Mouse (Mus musculus): ENCODE data around the gene Tspan10.
A peak's percentile ranks its signal among the peaks of the same experiment; 100 is the strongest.

The Tspan10 gene

DNA sequence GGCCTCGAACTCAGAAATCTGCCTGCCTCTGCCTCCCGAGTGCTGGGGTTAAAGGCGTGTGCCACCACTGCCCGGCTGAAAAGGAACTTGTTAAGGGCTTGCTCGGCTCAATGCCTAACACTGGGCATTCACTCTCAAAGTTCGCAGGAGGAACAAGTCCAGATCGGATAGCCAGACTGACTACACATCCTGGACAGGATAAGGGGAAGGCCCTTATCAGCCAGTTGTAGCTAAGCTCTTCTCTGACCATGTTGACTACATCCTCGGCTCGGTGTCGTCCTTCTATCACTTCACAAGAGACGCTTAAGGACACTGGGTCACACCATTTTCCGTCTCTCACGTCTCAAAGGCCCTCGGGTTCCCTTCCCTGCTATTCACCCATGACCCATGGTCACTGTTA lies 14.9 kb downstream of the Tspan10 start:
- no peak for DNase-seq

DNA sequence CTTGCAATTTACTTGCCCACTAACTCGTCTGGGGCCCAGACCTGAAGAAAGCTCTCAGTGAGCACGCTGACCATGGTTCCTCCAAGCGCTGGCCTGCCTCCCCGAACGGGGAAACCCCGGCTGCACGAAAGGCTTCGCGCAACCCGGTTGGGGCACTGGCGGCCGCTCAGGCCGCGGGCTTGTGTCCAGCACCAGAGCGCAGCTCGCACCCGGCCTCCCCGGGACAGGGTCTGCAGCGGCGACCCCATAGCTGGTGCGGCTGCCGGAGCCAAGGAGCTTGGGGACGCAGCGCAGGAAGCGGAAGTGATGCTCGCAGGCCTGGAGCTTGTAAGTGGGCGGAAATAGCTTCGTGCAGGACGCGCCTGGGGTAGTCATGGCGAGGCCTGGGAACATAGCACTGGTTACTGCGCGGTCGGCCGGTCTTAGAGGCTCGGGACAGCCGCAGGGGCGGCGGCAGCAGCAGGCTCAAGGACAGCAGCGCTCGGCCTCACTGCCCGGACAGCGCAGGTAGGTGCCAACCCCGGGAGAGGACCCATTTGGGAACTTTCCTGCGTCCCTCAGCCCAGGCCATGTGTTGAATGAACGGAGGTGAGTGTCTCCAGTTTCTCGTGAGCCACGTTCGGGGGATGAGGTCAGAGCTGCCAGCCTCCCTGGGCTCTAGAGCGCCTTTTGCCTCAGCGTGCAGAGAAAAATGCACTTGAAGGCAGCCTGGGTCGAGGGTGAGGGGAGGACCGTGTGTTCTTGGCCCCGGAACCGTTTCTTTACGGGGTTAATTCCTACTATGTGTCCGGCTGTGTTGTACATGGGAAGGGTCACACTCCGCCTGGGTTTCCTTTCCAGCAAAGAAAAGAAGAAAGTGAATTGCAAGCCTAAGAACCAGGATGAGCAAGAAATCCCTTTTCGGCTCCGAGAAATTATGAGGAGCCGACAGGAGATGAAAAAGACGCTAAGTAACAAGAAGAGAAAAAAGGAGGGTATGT lies 15.6 kb downstream of the Tspan10 start, which contains the start of the genes Oxld1 and Ccdc137:
Oxld1 (minus strand) TSS at position 297 of the 980 bp plus-strand sequence.
Ccdc137 (plus strand) TSS at position 344 of the 980 bp plus-strand sequence.
- DNase-seq: peak; percentile 85

DNA sequence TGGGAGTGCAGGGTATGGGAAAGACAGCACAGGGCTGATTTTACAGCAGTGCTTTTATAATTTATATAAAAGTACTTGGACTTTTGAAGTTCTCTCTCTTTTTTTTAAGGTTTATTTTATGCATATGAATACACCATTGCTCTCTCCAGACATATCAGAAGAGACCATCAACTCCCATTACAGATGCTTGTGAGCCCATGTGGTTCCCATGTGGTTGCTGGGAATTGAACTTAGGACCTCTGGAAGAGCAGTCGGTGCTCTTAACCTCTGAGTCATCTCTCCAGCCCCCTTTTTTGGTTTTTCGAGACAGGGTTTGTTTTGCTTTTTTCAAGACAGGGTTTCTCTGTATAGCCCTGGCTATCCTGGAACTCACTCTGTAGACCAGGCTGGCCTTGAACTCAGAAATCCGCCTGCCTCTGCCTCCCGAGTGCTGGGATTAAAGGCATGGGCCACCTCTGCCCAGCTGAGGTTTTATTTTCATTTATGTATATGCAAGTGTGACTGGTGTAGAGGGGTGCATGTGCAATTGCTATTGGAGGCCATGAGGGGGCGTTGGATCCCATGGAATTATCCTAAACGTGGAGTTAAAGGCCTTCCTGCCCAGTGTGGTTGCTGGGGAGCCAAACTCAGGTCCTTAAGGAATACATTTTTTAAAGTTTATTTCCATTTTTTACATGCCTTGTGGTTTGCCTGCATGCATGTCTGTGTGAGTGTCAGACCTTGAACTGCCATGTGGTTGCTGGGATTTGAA lies 16.6 kb downstream of the Tspan10 start:
- DNase-seq: no peak

DNA sequence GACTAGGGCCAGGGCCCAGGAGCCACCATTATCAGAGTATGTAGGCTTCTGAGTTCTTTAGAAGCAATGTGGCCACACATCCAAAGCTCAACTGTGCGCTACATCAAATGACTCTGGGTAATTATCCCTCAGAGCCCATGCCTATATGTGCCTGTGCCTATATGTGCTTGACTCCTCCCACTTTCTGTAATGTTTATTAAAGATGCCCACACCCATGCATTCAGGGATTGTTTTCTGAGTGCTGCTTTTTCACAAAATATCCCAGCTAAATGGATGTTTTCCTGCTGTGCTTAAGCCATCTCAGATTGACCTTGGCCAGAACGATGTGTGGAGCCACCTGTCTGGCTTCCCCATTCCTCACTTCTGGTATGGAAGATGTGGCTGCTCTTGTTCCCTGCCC lies 21.1 kb downstream of the Tspan10 start:
- DNase-seq: no peak

- no peak for DNase-seq
Observed at GRCm38 (mm10) chr11:120464365-120464764, 21.9 kb downstream of the Tspan10 start.

DNA sequence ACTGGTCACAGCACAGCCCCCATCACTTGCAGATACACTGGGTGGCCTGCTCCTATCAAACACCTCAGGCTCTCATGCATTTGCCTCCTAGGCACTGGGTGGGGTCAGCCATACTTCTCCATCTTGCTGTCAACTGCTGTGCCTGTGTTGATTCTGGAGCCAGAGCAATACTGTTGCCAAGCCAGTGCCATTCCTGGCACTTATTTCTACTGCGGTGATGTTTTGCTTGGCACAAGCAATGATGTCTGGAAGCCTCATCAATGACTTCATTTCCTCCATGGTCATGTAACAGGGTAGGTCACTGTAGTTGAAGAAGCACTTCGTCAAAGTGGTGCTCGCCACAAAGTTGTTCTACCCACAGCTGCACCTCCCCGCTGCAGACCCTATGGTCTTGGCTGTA lies 23.1 kb downstream of the Tspan10 start:
- no peak for DNase-seq

- peak; percentile 93 for DNase-seq
Observed at GRCm38 (mm10) chr11:120467051-120467735, 24.7 kb downstream of the Tspan10 start, which contains the start of gene Arl16. Gene Arl16, minus strand, starts transcription at chr11:120467607.

GRCm38 (mm10) chr11:120467736-120468092 lies 25.3 kb downstream of the Tspan10 start:
- DNase-seq: no peak

- DNase-seq: no peak
Observed at GRCm38 (mm10) chr11:120472052-120472451, 29.6 kb downstream of the Tspan10 start.

DNA sequence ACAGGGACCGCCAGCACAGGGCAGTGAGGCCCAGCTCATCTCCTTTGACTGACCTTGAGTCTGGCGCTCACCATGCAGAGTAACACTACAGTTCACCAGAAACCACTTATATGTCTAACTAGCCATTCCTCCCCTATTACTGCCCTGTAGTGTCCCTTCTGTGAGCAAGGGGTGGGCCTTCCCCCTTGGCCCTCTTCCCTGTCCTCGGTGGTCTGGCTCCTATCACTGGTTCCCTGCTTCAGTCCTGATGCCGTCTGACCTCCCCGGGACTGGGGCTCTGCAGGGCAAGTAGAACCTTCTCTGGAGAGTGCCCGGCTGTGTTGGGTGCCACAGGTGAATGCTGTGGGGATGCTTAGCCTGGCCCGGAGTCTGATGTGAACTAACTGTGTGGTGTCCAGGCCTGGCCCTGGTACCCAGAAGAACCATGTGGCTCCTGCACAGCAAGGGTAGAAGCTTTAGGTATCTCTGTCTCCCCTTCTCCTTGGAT lies 41.0 kb downstream of the Tspan10 start:
- DNase-seq: no peak

DNA sequence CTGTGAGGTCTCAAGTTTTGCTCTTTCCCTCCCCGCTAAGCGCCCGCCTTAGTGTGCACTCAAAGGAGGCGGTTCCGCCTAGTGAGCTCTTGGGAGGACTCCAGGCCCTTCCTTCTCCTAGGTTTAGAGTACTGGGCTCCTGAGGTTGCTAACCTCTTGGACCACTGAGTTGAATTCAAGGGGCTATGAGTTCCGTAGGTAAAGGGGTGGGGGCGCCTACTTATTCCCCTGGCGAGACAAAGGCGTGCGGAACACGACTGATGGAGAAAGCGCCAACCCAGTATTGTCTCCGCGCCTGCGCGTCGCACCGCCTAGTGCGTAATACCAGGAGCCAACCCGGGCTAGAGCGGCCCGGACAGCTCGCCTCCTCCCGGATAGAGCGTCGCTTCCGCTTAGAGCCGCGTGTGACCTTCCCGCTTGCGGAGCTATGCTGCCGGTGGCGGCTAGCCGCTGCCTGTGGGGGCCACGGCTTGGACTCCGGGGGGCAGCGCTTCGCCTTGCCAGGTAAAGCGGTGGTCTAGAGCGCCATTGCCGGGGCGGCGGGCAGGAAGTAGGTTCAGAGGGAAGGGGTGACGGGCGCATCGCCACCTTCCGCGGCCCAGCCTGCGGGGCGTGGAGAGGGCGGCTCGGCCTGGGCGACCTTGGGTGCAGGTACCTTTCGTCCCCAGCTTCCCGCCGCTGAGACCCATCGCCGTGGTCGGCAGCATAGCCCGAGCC lies 42.0 kb downstream of the Tspan10 start, which contains the start of gene Mrpl12:
Mrpl12 (plus strand) TSS at position 349 of the 717 bp plus-strand sequence.
- DNase-seq: peak; percentile 91

GRCm38 (mm10) chr11:120485251-120485650 lies 42.8 kb downstream of the Tspan10 start:
- no peak for DNase-seq

- no peak for DNase-seq
Observed at GRCm38 (mm10) chr11:120488516-120488915, 46.1 kb downstream of the Tspan10 start.

GRCm38 (mm10) chr11:120489054-120489761 lies 46.8 kb downstream of the Tspan10 start:
- DNase-seq: peak; percentile 47

GRCm38 (mm10) chr11:120490291-120491046 lies 48.0 kb downstream of the Tspan10 start:
- no peak for DNase-seq

- DNase-seq: peak; percentile 88
Observed at GRCm38 (mm10) chr11:120491317-120492023, 49.0 kb downstream of the Tspan10 start, which contains the start of gene Slc25a10. Gene Slc25a10, plus strand, starts transcription at chr11:120491840.

- DNase-seq: no peak
Observed at GRCm38 (mm10) chr11:120492024-120492877, 49.8 kb downstream of the Tspan10 start.

- DNase-seq: no peak
Observed at GRCm38 (mm10) chr11:120492878-120493203, 50.4 kb downstream of the Tspan10 start.

GRCm38 (mm10) chr11:120493351-120493750 lies 50.9 kb downstream of the Tspan10 start:
- no peak for DNase-seq
